Mouse (Mus musculus): ENCODE results near the gene Taz. TPM values are rescaled to one million over a fixed set of nuclear protein-coding genes. Genes with fewer than 3 reads are reported as not detected.

Taz gene
- polyA plus RNA-seq, 1 experiment from 2014 or later: 94.9 TPM

- no peak for ATAC-seq (ENCODE audit: insufficient number of reproducible peaks, insufficient read depth, low FRiP score, low TSS enrichment, low read depth)
- Histone ChIP-seq H3K4me2 (peak within 1 kb of the TSS; percentile 58), H3K4me3 (replicated peaks) (peak within 1 kb of the TSS; percentile 44), H3K36me3 (no peaks in the 10 kb centered on the region), H3K27ac (peak within 1 kb of the TSS; percentile 77), H3K27me3 (no peaks in the 10 kb centered on the region), H3K4me1 (replicated peaks) (0 out of 2 replicates have a peak, but pooled peaks cover 3% of the 10 kb centered on the region), H3K9me3 (no peaks in the 10 kb centered on the region), H3K9ac (replicated peaks) (peak within 1 kb of the TSS; percentile 57)
- 17% methylated on average over 38 of the region's 38 CpGs for WGBS
These were observed 32.1 kb upstream of the Taz start, which contains the start of gene Flna for GRCm38 (mm10) chrX:74249615-74250014. Flna (minus strand) TSS chrX:74249820.

GRCm38 (mm10) chrX:74254153-74254887 lies 27.4 kb upstream of the Taz start, which contains the start of gene Emd:
Emd (plus strand) TSS chrX:74254687.
- ATAC-seq (ENCODE audit: insufficient number of reproducible peaks, insufficient read depth, low FRiP score, low TSS enrichment, low read depth): peak; percentile 97
- Histone ChIP-seq H3K4me1 (replicated peaks) (peaks cover 4% of the 10 kb centered on the region), H3K9ac (replicated peaks) (peak within 1 kb of the TSS; percentile 78), H3K27ac (peak within 1 kb of the TSS; percentile 91), H3K4me2 (peak within 1 kb of the TSS; percentile 65), H3K27me3 (no peaks in the 10 kb centered on the region), H3K9me3 (no peaks in the 10 kb centered on the region), H3K4me3 (replicated peaks) (peak within 1 kb of the TSS; percentile 52), H3K36me3 (peaks cover 24% of the 10 kb centered on the region; the same call in 1 of the 2 replicates)
- 20% methylated on average over 39 of the region's 39 CpGs for WGBS

- H3K27me3 ChIP-seq: no peaks in the 10 kb centered on the region
- peak overlapping the region; percentile 91 for H3K27ac ChIP-seq
- H3K4me3 ChIP-seq (replicated peaks): peak overlapping the region; percentile 52
- H3K9me3 ChIP-seq: no peaks in the 10 kb centered on the region
- peak overlapping the region; percentile 65 for H3K4me2 ChIP-seq
- H3K4me1 ChIP-seq (replicated peaks): peaks cover 4% of the 10 kb centered on the region
- WGBS: 20% methylated on average over 30 of the region's 31 CpGs
- H3K9ac ChIP-seq (replicated peaks): peak overlapping the region; percentile 78
- ATAC-seq (ENCODE audit: insufficient number of reproducible peaks, insufficient read depth, low FRiP score, low TSS enrichment, low read depth): peak; percentile 77
- H3K36me3 ChIP-seq: peaks cover 24% of the 10 kb centered on the region; the same call in 1 of the 2 replicates
These were observed 26.7 kb upstream of the Taz start for GRCm38 (mm10) chrX:74254888-74255565.

- Histone ChIP-seq H3K4me1 (replicated peaks) (peaks cover 4% of the 10 kb centered on the region), H3K9ac (replicated peaks) (no peak overlapping the region), H3K27me3 (no peaks in the 10 kb centered on the region), H3K36me3 (peaks cover 24% of the 10 kb centered on the region; the same call in 1 of the 2 replicates), H3K9me3 (no peaks in the 10 kb centered on the region), H3K4me2 (no peak overlapping the region), H3K4me3 (replicated peaks) (no peak overlapping the region), H3K27ac (no peak overlapping the region)
- ATAC-seq (ENCODE audit: insufficient number of reproducible peaks, insufficient read depth, low FRiP score, low TSS enrichment, low read depth): no peak
- 94% methylated on average over 3 of the region's 3 CpGs for WGBS
These were observed 24.0 kb upstream of the Taz start for GRCm38 (mm10) chrX:74257746-74258145.

- no peaks in the 10 kb centered on the region for H3K27me3 ChIP-seq
- peak overlapping the region; percentile 95 for H3K27ac ChIP-seq
- peak overlapping the region; percentile 42; the same call in 1 of the 2 replicates for H3K9ac ChIP-seq (replicated peaks)
- peak overlapping the region; percentile 52 for H3K4me2 ChIP-seq
- ATAC-seq (ENCODE audit: insufficient number of reproducible peaks, insufficient read depth, low FRiP score, low TSS enrichment, low read depth): no peak; the same call in 1 of the 2 replicates
- H3K9me3 ChIP-seq: no peaks in the 10 kb centered on the region
- peak overlapping the region; percentile 56 for H3K4me3 ChIP-seq (replicated peaks)
- WGBS: 23% methylated on average over 3 of the region's 3 CpGs
- H3K4me1 ChIP-seq (replicated peaks): 0 out of 2 replicates have a peak, but pooled peaks cover 3% of the 10 kb centered on the region
- H3K36me3 ChIP-seq: peaks cover 11% of the 10 kb centered on the region
These were observed 12.0 kb upstream of the Taz start for GRCm38 (mm10) chrX:74269736-74270061.

- 0 out of 2 replicates have a peak, but pooled peaks cover 3% of the 10 kb centered on the region for H3K4me1 ChIP-seq (replicated peaks)
- peak within 1 kb of the TSS; percentile 56 for H3K4me3 ChIP-seq (replicated peaks)
- H3K4me2 ChIP-seq: peak within 1 kb of the TSS; percentile 59
- no peaks in the 10 kb centered on the region for H3K9me3 ChIP-seq
- peaks cover 11% of the 10 kb centered on the region for H3K36me3 ChIP-seq
- no peaks in the 10 kb centered on the region for H3K27me3 ChIP-seq
- H3K9ac ChIP-seq (replicated peaks): peak within 1 kb of the TSS; percentile 79
- ATAC-seq (ENCODE audit: insufficient number of reproducible peaks, insufficient read depth, low FRiP score, low TSS enrichment, low read depth): peak; percentile 93
- WGBS: 13% methylated on average over 42 of the region's 42 CpGs
- peak within 1 kb of the TSS; percentile 95 for H3K27ac ChIP-seq
These were observed 11.4 kb upstream of the Taz start, which contains the start of gene Rpl10 for GRCm38 (mm10) chrX:74270062-74270901. Rpl10 (plus strand) TSS chrX:74270812.

- 0 out of 2 replicates have a peak, but pooled peaks cover 3% of the 10 kb centered on the region for H3K4me1 ChIP-seq (replicated peaks)
- WGBS: 16% methylated on average over 27 of the region's 27 CpGs
These were observed 10.7 kb upstream of the Taz start for GRCm38 (mm10) chrX:74270902-74271551.

GRCm38 (mm10) chrX:74273422-74274322 lies 8.0 kb upstream of the Taz start:
- Histone ChIP-seq H3K4me2 (no peak overlapping the region), H3K27me3 (no peaks in the 10 kb centered on the region), H3K27ac (peak overlapping the region; percentile 53; the same call in 1 of the 2 replicates), H3K4me3 (replicated peaks) (no peak overlapping the region), H3K36me3 (peaks cover 11% of the 10 kb centered on the region), H3K9ac (replicated peaks) (no peak overlapping the region), H3K4me1 (replicated peaks) (0 out of 2 replicates have a peak, but pooled peaks cover 3% of the 10 kb centered on the region), H3K9me3 (no peaks in the 10 kb centered on the region)
- ATAC-seq (ENCODE audit: insufficient number of reproducible peaks, insufficient read depth, low FRiP score, low TSS enrichment, low read depth): no peak
- WGBS: 29% methylated on average over 10 of the region's 10 CpGs

More at GRCm38 (mm10) chrX:74270902-74271551, 10.7 kb upstream of the Taz start:
- H3K27me3 ChIP-seq: no peaks in the 10 kb centered on the region
- H3K9ac ChIP-seq (replicated peaks): peak overlapping the region; percentile 79
- H3K4me2 ChIP-seq: peak overlapping the region; percentile 59
- H3K9me3 ChIP-seq: no peaks in the 10 kb centered on the region
- peak overlapping the region; percentile 56 for H3K4me3 ChIP-seq (replicated peaks)
- H3K36me3 ChIP-seq: peaks cover 11% of the 10 kb centered on the region
- no peak for ATAC-seq (ENCODE audit: insufficient number of reproducible peaks, insufficient read depth, low FRiP score, low TSS enrichment, low read depth)
- H3K27ac ChIP-seq: peak overlapping the region; percentile 69

GRCm38 (mm10) chrX:74277916-74278315 lies 3.8 kb upstream of the Taz start:
- Histone ChIP-seq H3K36me3 (peaks cover 4% of the 10 kb centered on the region; the same call in 1 of the 2 replicates), H3K27me3 (peaks cover 16% of the 10 kb centered on the region), H3K4me3 (replicated peaks) (no peak overlapping the region), H3K4me1 (replicated peaks) (0 out of 2 replicates have a peak, but pooled peaks cover 3% of the 10 kb centered on the region), H3K4me2 (no peak overlapping the region), H3K9me3 (no peaks in the 10 kb centered on the region), H3K27ac (no peak overlapping the region), H3K9ac (replicated peaks) (no peak overlapping the region)
- 72% methylated on average over 8 of the region's 8 CpGs for WGBS
- no peak for ATAC-seq (ENCODE audit: insufficient number of reproducible peaks, insufficient read depth, low FRiP score, low TSS enrichment, low read depth)

All from limb, embryonic 12.5 days (tissue).